Mouse (Mus musculus) adipocyte (in vitro differentiated cells): ENCODE results near the gene Ift46.
A peak's percentile ranks its signal among the peaks of the same experiment; 100 is the strongest.

Experiments used
- DNase-seq: peaks from one replicate; pipeline ENCODE4 v3.0.0-alpha.2; 2016; ENCODE audit warnings: low spot score

The Ift46 gene

GRCm38 (mm10) chr9:44810316-44810715, 42.6 kb downstream of the Ift46 start:
- DNase-seq, result no peak

- DNase-seq, result no peak
Observed at GRCm38 (mm10) chr9:44814179-44814578, 46.5 kb downstream of the Ift46 start.

- DNase-seq, result no peak
Observed at GRCm38 (mm10) chr9:44817522-44817921, 49.8 kb downstream of the Ift46 start.

GRCm38 (mm10) chr9:44819920-44820827, 52.5 kb downstream of the Ift46 start:
- no peak for DNase-seq

- DNase-seq, result no peak
Observed at GRCm38 (mm10) chr9:44826660-44827059, 59.0 kb downstream of the Ift46 start.

GRCm38 (mm10) chr9:44828944-44829343, 61.2 kb downstream of the Ift46 start:
- no peak for DNase-seq

GRCm38 (mm10) chr9:44830506-44830905, 62.8 kb downstream of the Ift46 start:
- DNase-seq, result no peak

- DNase-seq, result peak; percentile 5
Observed at GRCm38 (mm10) chr9:44832356-44832755, 64.6 kb downstream of the Ift46 start.

GRCm38 (mm10) chr9:44836439-44836838, 68.7 kb downstream of the Ift46 start:
- peak; percentile 82 for DNase-seq

GRCm38 (mm10) chr9:44841241-44841640, 73.5 kb downstream of the Ift46 start:
- peak; percentile 18 for DNase-seq
